Mouse (Mus musculus) mesoderm, embryonic 11.5 days (tissue): ENCODE results near the gene Tet2.

Experiments used
- DNase-seq: peaks from one replicate; pipeline ENCODE4 v3.0.0-alpha.2; 2012; ENCODE audit warnings: low read depth, low spot score

Gene Tet2

DNA sequence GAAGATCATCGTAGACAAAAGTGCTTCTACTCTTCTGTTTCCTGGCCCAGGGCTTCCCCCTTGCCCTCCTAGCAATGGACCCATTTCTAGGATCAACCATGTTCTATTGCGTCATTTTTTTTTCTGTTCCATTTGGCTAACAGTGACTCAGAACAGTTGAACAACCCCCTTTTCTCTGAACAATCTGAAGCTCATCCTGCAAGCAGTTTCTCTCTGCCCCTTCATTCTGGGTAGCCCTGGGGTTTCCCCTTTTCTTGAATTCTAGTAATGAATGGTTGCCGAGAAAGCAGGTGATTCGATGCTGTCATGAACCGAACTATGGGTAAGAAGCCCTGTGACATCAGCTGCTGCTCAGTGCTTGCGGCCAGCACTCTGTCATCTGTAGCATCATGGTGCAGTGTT, 108.0 kb downstream of the Tet2 start:
- DNase-seq = no peak

DNA sequence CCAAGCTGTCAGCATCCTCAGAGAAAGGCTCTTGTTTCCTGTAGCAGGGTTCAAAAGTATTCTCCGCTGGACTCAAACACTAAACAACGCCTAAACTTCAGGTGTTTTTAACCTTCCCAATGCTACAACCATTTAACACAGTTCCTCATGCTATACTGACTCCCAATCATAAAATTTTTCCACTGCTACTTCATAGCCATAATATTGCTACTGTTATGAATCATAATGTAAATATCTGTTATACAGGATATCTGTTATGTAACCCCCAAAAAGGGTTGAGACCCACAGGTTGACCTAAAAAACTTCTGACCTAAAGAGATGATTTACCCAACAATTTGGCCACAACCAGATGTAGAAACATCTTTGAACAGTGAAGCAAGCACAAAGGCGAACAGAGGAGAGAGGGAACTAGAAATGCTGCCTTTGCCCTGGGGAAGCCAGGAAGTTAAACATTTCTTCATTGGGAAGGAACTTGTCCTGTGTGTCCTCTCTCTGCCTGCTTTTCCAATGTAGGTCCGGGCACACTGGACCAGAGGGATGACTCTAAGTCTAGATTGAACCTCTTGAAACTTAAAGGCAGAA, 108.6 kb downstream of the Tet2 start:
- no peak for DNase-seq

DNA sequence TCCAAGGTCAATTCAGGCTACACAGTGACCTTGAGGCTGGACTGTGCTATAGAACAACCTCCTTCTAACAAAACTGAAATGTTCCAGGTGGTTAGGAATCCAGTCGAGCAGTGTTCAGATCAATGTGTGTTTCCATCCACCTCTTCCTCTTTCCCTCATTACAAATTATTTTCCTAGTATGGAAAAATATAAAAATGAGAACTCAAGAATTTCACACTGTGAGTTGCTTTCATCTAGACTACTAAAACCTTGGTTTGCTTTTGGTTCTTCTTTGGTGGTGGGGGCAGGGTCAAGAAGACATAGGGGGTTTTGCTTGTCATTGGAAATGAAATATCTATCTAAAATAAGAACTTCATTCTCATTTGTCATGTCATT, 109.2 kb downstream of the Tet2 start:
- DNase-seq = no peak

DNA sequence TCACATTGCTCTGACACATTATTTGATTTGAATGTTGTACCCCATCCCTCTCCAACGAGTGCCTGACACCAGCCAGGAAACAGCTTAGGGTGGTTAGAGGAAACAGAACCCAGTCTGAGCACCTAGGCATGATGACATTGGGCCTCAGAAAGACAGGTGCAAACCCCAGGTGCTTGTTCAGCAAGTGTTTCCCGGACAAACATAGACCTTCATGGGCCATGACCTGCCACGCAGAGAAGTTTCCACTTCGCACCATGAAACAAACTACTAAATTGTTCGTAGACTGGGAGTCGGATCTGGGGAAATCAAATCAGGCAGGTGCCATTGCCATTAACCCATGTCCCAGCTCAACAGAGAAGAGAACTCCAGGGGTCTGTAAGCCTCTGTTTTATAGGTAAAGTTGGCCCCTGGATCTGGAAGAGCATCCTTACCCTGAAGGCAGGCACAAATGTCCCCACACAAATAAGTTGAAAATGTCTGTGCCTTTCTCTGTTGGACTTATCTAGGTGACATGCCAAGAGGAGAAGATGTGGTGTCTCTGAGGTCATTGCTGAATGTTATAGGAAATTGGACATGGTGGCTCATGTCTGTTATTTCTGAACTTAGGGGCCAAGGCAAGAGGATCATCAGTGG, 109.7 kb downstream of the Tet2 start:
- DNase-seq = no peak

DNA sequence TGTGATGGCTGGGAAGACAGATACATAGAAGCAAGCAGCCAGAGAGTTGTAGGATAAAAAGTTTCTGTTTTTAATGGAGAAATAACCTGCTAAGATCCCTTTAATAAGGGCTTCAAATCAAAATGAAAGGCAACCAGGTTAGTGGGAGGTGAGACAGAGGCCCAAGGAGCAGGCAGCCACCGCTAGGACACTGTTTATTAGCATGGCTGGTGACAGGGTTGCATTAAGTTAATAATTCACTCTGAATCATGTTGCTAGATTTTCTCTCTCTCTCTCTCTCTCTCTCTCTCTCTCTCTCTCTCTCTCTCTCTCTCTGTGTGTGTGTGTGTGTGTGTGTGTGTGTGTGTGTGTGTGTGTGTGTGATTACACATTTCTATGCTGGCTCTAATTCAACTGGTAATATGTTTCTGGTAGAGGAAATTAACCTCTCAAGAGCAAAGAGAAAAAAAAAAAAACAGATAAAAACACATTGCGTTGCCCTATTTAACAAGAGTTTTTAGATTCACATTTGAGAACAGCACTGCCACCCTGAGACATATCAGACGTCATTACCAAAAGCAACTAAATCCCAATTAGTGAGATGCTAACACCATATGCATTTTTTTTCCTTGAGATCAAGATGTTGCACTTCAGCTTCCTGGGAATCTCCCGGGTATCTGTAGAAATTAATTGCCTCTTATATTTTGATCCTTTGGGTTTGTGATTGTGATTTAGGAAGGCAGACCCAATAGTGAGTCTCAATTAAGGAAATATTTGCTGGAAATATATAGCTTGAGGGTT, 115.4 kb downstream of the Tet2 start:
- no peak for DNase-seq

DNA sequence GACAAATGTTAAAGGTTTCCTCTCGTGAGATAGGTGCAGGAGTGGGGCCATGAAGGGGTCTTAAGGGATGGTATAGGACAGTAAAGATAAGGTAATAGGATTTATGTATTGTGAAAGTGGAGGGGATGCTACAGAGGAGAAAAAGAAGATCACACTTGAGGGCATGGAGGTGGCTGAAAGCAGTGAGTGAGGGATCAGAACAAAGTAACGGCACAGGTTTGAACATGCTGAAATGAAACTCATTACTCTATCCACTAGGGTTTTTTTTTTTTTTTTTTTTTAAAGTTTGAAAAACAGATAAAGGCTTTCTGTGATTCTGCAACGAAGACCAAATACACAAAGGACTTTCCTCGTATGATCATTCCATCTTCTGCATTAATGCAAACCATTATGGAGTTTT, 116.9 kb downstream of the Tet2 start:
- no peak for DNase-seq

DNA sequence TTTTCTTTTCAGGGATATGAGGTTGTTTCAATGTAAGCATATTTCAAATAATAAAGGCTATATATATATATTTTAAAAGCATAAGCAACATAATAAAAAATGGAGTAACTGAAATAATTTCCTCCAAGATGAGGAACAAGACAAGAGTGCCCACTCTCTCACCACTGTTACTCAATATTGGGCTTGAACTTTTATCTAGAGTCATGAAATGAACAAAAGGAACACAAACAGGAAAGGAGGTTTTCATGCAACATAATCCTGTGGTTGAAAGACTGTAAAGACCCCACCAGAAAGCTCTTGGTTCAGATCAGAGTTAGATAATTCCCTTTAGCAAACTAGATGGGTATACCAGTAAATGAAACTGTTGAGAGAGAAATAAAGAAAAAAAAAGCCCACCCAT, 121.9 kb downstream of the Tet2 start:
- no peak for DNase-seq

DNA sequence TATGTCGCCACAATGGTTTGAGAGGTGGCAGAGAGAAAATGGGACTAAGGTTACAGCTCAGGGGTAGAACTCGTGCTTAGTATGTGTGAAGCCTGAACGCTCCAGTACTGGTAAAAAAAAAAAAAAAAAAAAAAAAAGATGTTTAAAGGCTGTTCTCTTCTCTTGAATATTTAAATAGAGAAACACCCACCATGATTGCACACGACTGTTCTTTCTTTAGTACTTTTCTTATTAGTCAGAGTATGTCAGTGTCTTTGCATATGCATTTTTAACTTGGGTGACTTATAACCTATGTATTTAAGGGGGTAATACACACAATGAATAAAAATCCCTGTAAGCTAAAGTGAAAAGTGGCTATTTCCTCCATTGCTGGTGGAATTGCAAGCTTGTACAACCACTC, 130.2 kb downstream of the Tet2 start:
- no peak for DNase-seq
